Mouse (Mus musculus): ENCODE measurements around the gene Nubp2. TPM values are rescaled to one million over a fixed set of nuclear protein-coding genes. Genes with fewer than 3 reads are reported as not detected.

The Nubp2 gene
- total and polyA plus RNA-seq, 3 experiments, result 70.9 to 124 (median 89.1) TPM

GRCm38 (mm10) chr17:24842631-24843030, 43.5 kb downstream of the Nubp2 start:
- Histone ChIP-seq H3K36me3 (replicated peaks in 1 of 2; ENCODE audit: control insufficient read depth in 1 of 2, insufficient read depth in 1 of 2, low read length in 1 of 2) (peaks cover 0 to 4% of the 10 kb centered on the region in 2 experiments), H3K27me3 (replicated peaks) (peaks cover 13% of the 10 kb centered on the region), H3K4me2 (ENCODE audit: insufficient read depth, low read depth, poor library complexity, severe bottlenecking) (no peak overlapping the region), H3K9me3 (replicated peaks; ENCODE audit: low read length) (no peaks in the 10 kb centered on the region), H3K4me3 (replicated peaks in 1 of 3; ENCODE audit: low read depth in 2 of 3, low read length in 2 of 3, poor library complexity in 1 of 3) (no peak overlapping the region), H3K9ac (ENCODE audit: insufficient read depth, low read depth) (no peak overlapping the region), H3K27ac (ENCODE audit: insufficient read depth, low read depth) (no peak overlapping the region), H3K79me2 (replicated peaks; ENCODE audit: control insufficient read depth, extremely low read depth, insufficient read depth, poor library complexity, severe bottlenecking) (no peaks in the 10 kb centered on the region), H3K4me1 (ENCODE audit: control insufficient read depth in 1 of 2, insufficient read depth in 2 of 2) (peaks cover 0 to 6% of the 10 kb centered on the region in 2 experiments; a peak in 1 of 4 replicates)
- no peak for DNase-seq (ENCODE audit: extremely low read depth)
- in situ Hi-C loops (cut with MboI; ENCODE audit: low pct_ligation_motif_present, low pct_unique_long_range_greater_than_20kb, low sequenced_read_pairs), result no loop called here
- TF ChIP-seq CTCF (conservative IDR thresholded peaks at IDR 0.05 in 1 of 2, IDR thresholded peaks at IDR 0.05 in 1 of 2; ENCODE audit: low read depth in 2 of 2, low read length in 2 of 2) (peak in 1 of 2 experiments; percentile 71; a peak in 2 of 4 replicates), MYC (IDR thresholded peaks at IDR 0.05; ENCODE audit: low read depth, low read length) (peak; percentile 71; the same call in 1 of the 2 replicates), EP300 (IDR thresholded peaks at IDR 0.05; ENCODE audit: low read length) (no peak), SMC3 (IDR thresholded peaks at IDR 0.05; ENCODE audit: low read depth, low read length) (peak; percentile 38), RAD21 (IDR thresholded peaks at IDR 0.05; ENCODE audit: low read depth, low read length) (peak; percentile 68)
- dilution Hi-C loops (cut with MboI; ENCODE audit: extremely low pct_ligation_motif_present, extremely low pct_unique_long_range_greater_than_20kb, low sequenced_read_pairs), result no loop called here

GRCm38 (mm10) chr17:24841133-24841532, 45.0 kb downstream of the Nubp2 start:
- H3K27ac ChIP-seq (ENCODE audit: insufficient read depth, low read depth), result no peak overlapping the region
- H3K9me3 ChIP-seq (replicated peaks; ENCODE audit: low read length), result no peaks in the 10 kb centered on the region
- dilution Hi-C loops (cut with MboI; ENCODE audit: extremely low pct_ligation_motif_present, extremely low pct_unique_long_range_greater_than_20kb, low sequenced_read_pairs), result no loop called here
- H3K79me2 ChIP-seq (replicated peaks; ENCODE audit: control insufficient read depth, extremely low read depth, insufficient read depth, poor library complexity, severe bottlenecking), result no peaks in the 10 kb centered on the region
- no peak overlapping the region for H3K4me3 ChIP-seq (replicated peaks in 1 of 3; ENCODE audit: low read depth in 2 of 3, low read length in 2 of 3, poor library complexity in 1 of 3)
- H3K9ac ChIP-seq (ENCODE audit: insufficient read depth, low read depth), result no peak overlapping the region
- in situ Hi-C loops (cut with MboI; ENCODE audit: low pct_ligation_motif_present, low pct_unique_long_range_greater_than_20kb, low sequenced_read_pairs), result no loop called here
- H3K4me2 ChIP-seq (ENCODE audit: insufficient read depth, low read depth, poor library complexity, severe bottlenecking), result no peak overlapping the region
- H3K36me3 ChIP-seq (replicated peaks in 1 of 2; ENCODE audit: control insufficient read depth in 1 of 2, insufficient read depth in 1 of 2, low read length in 1 of 2), result no peaks in the 10 kb centered on the region
- peak; percentile 17 for DNase-seq (ENCODE audit: extremely low read depth)
- H3K4me1 ChIP-seq (ENCODE audit: control insufficient read depth in 1 of 2, insufficient read depth in 2 of 2), result peaks cover 0 to 6% of the 10 kb centered on the region in 2 experiments; a peak in 1 of 4 replicates
- H3K27me3 ChIP-seq (replicated peaks), result peaks cover 15% of the 10 kb centered on the region
- TF ChIP-seq SMC3 (IDR thresholded peaks at IDR 0.05; ENCODE audit: low read depth, low read length) (peak; percentile 73), HCFC1 (IDR thresholded peaks at IDR 0.05; ENCODE audit: low read depth, low read length) (no peak), CTCF (conservative IDR thresholded peaks at IDR 0.05 in 1 of 2, IDR thresholded peaks at IDR 0.05 in 1 of 2; ENCODE audit: low read depth in 2 of 2, low read length in 2 of 2) (peak; percentile 38 to 79; a peak in 3 of 4 replicates), SIN3A (IDR thresholded peaks at IDR 0.05; ENCODE audit: low read length) (no peak), RAD21 (IDR thresholded peaks at IDR 0.05; ENCODE audit: low read depth, low read length) (peak; percentile 61), IRF4 (IDR thresholded peaks at IDR 0.05; ENCODE audit: low read depth, low read length) (no peak)

- dilution Hi-C loops (cut with MboI; ENCODE audit: extremely low pct_ligation_motif_present, extremely low pct_unique_long_range_greater_than_20kb, low sequenced_read_pairs), result no loop called here
- DNase-seq (ENCODE audit: extremely low read depth), result no peak
- in situ Hi-C loops (cut with MboI; ENCODE audit: low pct_ligation_motif_present, low pct_unique_long_range_greater_than_20kb, low sequenced_read_pairs), result no loop called here
- H3K9me3 ChIP-seq (replicated peaks; ENCODE audit: low read length), result no peaks in the 10 kb centered on the region
- no peak overlapping the region for H3K4me2 ChIP-seq (ENCODE audit: insufficient read depth, low read depth, poor library complexity, severe bottlenecking)
- H3K27me3 ChIP-seq (replicated peaks), result peaks cover 19% of the 10 kb centered on the region
- TF ChIP-seq JUND (conservative IDR thresholded peaks at IDR 0.05; ENCODE audit: low read depth, low read length) (no peak), MEF2A (IDR thresholded peaks at IDR 0.05; ENCODE audit: borderline replicate concordance, low read depth, low read length) (no peak), RAD21 (IDR thresholded peaks at IDR 0.05; ENCODE audit: low read depth, low read length) (no peak), RCOR1 (conservative IDR thresholded peaks at IDR 0.05; ENCODE audit: low read depth, low read length) (no peak)
- no peaks in the 10 kb centered on the region for H3K79me2 ChIP-seq (replicated peaks; ENCODE audit: control insufficient read depth, extremely low read depth, insufficient read depth, poor library complexity, severe bottlenecking)
- H3K9ac ChIP-seq (ENCODE audit: insufficient read depth, low read depth), result no peak overlapping the region
- no peaks in the 10 kb centered on the region for H3K36me3 ChIP-seq (replicated peaks in 1 of 2; ENCODE audit: control insufficient read depth in 1 of 2, insufficient read depth in 1 of 2, low read length in 1 of 2)
- peaks cover 0 to 6% of the 10 kb centered on the region in 2 experiments; a peak in 1 of 4 replicates for H3K4me1 ChIP-seq (ENCODE audit: control insufficient read depth in 1 of 2, insufficient read depth in 2 of 2)
- H3K4me3 ChIP-seq (replicated peaks in 1 of 3; ENCODE audit: low read depth in 2 of 3, low read length in 2 of 3, poor library complexity in 1 of 3), result no peak overlapping the region
- H3K27ac ChIP-seq (ENCODE audit: insufficient read depth, low read depth), result no peak overlapping the region
Measured at GRCm38 (mm10) chr17:24840341-24840740, 45.8 kb downstream of the Nubp2 start.
